Mouse (Mus musculus): ENCODE data around the gene Sp3. TPM values are rescaled to one million over a fixed set of nuclear protein-coding genes. Genes with fewer than 3 reads are reported as not detected.
A peak's percentile ranks its signal among the peaks of the same experiment; 100 is the strongest.

Gene Sp3
- polyA plus RNA-seq, 1 experiment, result not detected

- Histone ChIP-seq H3K4me3 (ENCODE audit: insufficient read depth, low read depth, low read length) (no peak overlapping the region), H3K27ac (ENCODE audit: insufficient read depth, low read depth, low read length) (no peak overlapping the region), H3K4me1 (ENCODE audit: control insufficient read depth, insufficient read depth, low read length) (peaks cover 17% of the 10 kb centered on the region)
- WGBS, result 95% methylated on average over 9 of the region's 9 CpGs
- TF ChIP-seq POLR2A (IDR thresholded peaks at IDR 0.05; ENCODE audit: insufficient read depth, low read depth, low read length) (no peak), CTCF (IDR thresholded peaks at IDR 0.05; ENCODE audit: insufficient read depth, low read depth, low read length) (no peak)
Measured at GRCm38 (mm10) chr2:73007472-73007871, 27.2 kb upstream of the Sp3 start.

GRCm38 (mm10) chr2:73005611-73006515 is 25.6 kb upstream of the Sp3 start:
- 62% methylated on average over 3 of the region's 3 CpGs for WGBS
- H3K27ac ChIP-seq (ENCODE audit: insufficient read depth, low read depth, low read length), result no peak overlapping the region
- TF ChIP-seq CTCF (IDR thresholded peaks at IDR 0.05; ENCODE audit: insufficient read depth, low read depth, low read length) (no peak), POLR2A (IDR thresholded peaks at IDR 0.05; ENCODE audit: insufficient read depth, low read depth, low read length) (no peak)

DNA sequence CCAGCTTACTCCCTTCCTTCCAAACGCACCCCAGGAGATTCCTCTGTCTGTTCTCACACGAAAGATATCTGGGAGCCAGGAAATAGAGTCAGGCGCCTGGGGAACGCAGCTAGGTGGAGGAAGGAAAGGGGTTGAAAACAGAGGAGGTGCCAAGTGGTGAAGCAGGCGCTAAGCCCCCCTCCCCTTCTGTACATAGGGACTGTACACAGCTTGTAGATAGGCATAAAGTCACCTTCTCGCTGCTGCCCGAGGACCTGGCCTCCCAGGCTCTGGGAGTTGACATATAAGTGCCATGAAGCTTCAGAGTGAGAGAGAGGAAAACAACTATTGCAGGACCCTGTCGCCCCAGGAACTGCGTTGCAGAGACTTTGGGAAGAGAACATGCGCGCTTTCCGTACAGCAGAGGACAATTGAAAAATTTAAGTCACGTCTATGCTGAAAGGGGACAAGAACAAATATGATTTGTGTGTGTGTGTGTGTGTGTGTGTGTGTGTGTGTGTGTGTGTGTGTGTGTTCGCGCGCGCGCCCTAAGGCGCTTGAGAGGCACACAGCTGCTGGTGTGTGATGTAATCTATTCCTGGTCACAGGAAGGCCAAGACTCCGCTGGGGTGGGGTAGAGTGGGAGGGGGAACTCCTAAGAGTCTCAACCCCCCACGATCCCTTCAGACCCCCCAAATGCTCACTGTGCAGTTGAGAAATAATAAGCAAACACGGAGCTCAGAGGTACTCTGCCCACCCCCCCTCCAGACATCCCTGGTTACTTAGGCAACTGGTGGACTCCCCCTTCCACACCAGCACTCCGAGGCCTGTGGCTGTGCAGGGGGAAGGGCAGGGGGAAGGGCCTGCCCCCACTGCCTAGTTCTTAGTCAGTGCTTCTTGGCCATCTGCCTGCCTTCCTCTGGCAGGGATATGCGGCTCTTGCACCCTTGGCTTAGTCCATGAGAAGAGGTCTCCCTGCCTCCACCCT is 23.8 kb upstream of the Sp3 start:
- 12% methylated on average over 24 of the region's 24 CpGs for WGBS
- Histone ChIP-seq H3K27ac (ENCODE audit: insufficient read depth, low read depth, low read length) (peak overlapping the region; percentile 80), H3K4me3 (ENCODE audit: insufficient read depth, low read depth, low read length) (peak overlapping the region; percentile 32), H3K4me1 (ENCODE audit: control insufficient read depth, insufficient read depth, low read length) (peaks cover 17% of the 10 kb centered on the region)
- TF ChIP-seq POLR2A (IDR thresholded peaks at IDR 0.05; ENCODE audit: insufficient read depth, low read depth, low read length) (no peak), CTCF (IDR thresholded peaks at IDR 0.05; ENCODE audit: insufficient read depth, low read depth, low read length) (0 out of 2 replicates have a peak, but pooled peaks have one; percentile 8)

More at GRCm38 (mm10) chr2:73005611-73006515, 25.6 kb upstream of the Sp3 start:
- H3K4me1 ChIP-seq (ENCODE audit: control insufficient read depth, insufficient read depth, low read length), result peaks cover 17% of the 10 kb centered on the region
- H3K4me3 ChIP-seq (ENCODE audit: insufficient read depth, low read depth, low read length), result no peak overlapping the region

- WGBS, result 56% methylated on average over 12 of the region's 12 CpGs
- no peak for TF ChIP-seq POLR2A (IDR thresholded peaks at IDR 0.05; ENCODE audit: insufficient read depth, low read depth, low read length)
- H3K4me3 ChIP-seq (ENCODE audit: insufficient read depth, low read depth, low read length), result no peak overlapping the region
- H3K4me1 ChIP-seq (ENCODE audit: control insufficient read depth, insufficient read depth, low read length), result peaks cover 17% of the 10 kb centered on the region
- peak overlapping the region; percentile 58; the same call in 1 of the 2 replicates for H3K27ac ChIP-seq (ENCODE audit: insufficient read depth, low read depth, low read length)
Measured at GRCm38 (mm10) chr2:73003049-73003448, 22.8 kb upstream of the Sp3 start.

- Histone ChIP-seq H3K27ac (ENCODE audit: insufficient read depth, low read depth, low read length) (no peak overlapping the region), H3K4me3 (ENCODE audit: insufficient read depth, low read depth, low read length) (no peak overlapping the region), H3K4me1 (ENCODE audit: control insufficient read depth, insufficient read depth, low read length) (peaks cover 17% of the 10 kb centered on the region)
- TF ChIP-seq CTCF (IDR thresholded peaks at IDR 0.05; ENCODE audit: insufficient read depth, low read depth, low read length), result no peak
- no peak for TF ChIP-seq POLR2A (IDR thresholded peaks at IDR 0.05; ENCODE audit: insufficient read depth, low read depth, low read length)
- WGBS, result 92% methylated on average over 6 of the region's 6 CpGs
Measured at GRCm38 (mm10) chr2:73002451-73002850, 22.2 kb upstream of the Sp3 start.

GRCm38 (mm10) chr2:73001994-73002393 is 21.7 kb upstream of the Sp3 start:
- H3K27ac ChIP-seq (ENCODE audit: insufficient read depth, low read depth, low read length), result no peak overlapping the region
- TF ChIP-seq POLR2A (IDR thresholded peaks at IDR 0.05; ENCODE audit: insufficient read depth, low read depth, low read length) (no peak), CTCF (IDR thresholded peaks at IDR 0.05; ENCODE audit: insufficient read depth, low read depth, low read length) (no peak)
- 93% methylated on average over 5 of the region's 5 CpGs for WGBS
- H3K4me1 ChIP-seq (ENCODE audit: control insufficient read depth, insufficient read depth, low read length), result peaks cover 18% of the 10 kb centered on the region
- no peak overlapping the region for H3K4me3 ChIP-seq (ENCODE audit: insufficient read depth, low read depth, low read length)

- TF ChIP-seq CTCF (IDR thresholded peaks at IDR 0.05; ENCODE audit: insufficient read depth, low read depth, low read length), result no peak
- no peak for TF ChIP-seq POLR2A (IDR thresholded peaks at IDR 0.05; ENCODE audit: insufficient read depth, low read depth, low read length)
- WGBS, result 95% methylated on average over 8 of the region's 8 CpGs
- H3K4me3 ChIP-seq (ENCODE audit: insufficient read depth, low read depth, low read length), result no peak overlapping the region
- H3K27ac ChIP-seq (ENCODE audit: insufficient read depth, low read depth, low read length), result no peak overlapping the region
- H3K4me1 ChIP-seq (ENCODE audit: control insufficient read depth, insufficient read depth, low read length), result peaks cover 26% of the 10 kb centered on the region
Measured at GRCm38 (mm10) chr2:73000194-73000593, 19.9 kb upstream of the Sp3 start.

- WGBS, result 95% methylated on average over 4 of the region's 4 CpGs
- H3K4me3 ChIP-seq (ENCODE audit: insufficient read depth, low read depth, low read length), result no peak overlapping the region
- no peak overlapping the region for H3K27ac ChIP-seq (ENCODE audit: insufficient read depth, low read depth, low read length)
- TF ChIP-seq CTCF (IDR thresholded peaks at IDR 0.05; ENCODE audit: insufficient read depth, low read depth, low read length), result no peak
- no peak for TF ChIP-seq POLR2A (IDR thresholded peaks at IDR 0.05; ENCODE audit: insufficient read depth, low read depth, low read length)
- peaks cover 11% of the 10 kb centered on the region for H3K4me1 ChIP-seq (ENCODE audit: control insufficient read depth, insufficient read depth, low read length)
Measured at GRCm38 (mm10) chr2:72997586-72997985, 17.3 kb upstream of the Sp3 start.

Data from olfactory bulb, adult 2 months (tissue).